ENCODE assay signal across 8 mouse cellular contexts in the genomic region with DNA sequence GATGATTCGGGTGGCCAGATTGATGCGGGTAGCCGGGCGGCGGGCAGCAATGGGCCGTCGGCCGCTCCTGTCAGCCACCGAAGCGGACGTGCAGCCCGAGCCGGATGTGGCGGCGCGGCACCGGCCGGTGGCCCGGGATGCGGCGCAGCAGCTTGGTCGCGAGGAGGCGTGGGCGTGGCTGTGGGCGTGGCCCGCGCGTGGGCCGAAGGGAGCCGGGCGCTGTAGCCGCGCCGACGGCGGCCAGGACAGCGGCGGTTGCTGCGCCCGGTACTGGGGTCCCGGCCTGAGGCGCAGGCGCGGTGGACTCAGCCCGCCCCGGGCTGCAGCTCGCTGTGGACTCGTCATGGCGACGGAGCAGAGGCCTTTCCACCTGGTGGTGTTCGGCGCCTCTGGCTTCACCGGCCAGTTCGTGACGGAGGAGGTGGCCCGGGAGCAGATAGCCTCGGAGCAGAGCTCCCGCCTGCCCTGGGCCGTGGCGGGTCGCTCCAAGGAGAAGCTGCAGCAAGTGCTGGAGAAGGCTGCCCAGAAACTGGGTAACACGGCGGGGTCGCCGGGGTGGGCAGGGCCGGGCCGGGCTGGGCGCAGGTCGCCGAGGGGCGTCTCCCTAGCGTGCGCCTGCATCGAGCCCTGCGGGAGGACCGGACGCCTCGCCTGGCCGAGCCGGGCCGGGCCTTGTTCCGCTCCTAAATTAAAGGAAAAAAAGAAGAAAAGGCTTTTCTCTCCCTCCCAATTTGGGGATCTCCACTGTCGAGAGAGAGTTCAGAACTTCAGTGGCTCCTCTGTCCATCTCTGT. TPM values are rescaled to one million over a fixed set of nuclear protein-coding genes. Genes with fewer than 3 reads are reported as not detected.
DNase-seq lines count a peak whose midpoint lies in the region; ATAC-seq lines count a peak whose summit lies in the region.

Gene Sccpdh (plus strand): TSS at position 198 of the 793 bp plus-strand sequence.

- H3K9me3 ChIP-seq in hindbrain, embryonic 11.5 days (ENCODE audit: control insufficient read depth, low read length), result no peaks in the 10 kb centered on the region
- H3K9me3 ChIP-seq in lung, embryonic 16.5 days (ENCODE audit: control insufficient read depth, low read length), result no peaks in the 10 kb centered on the region

- under 1% methylated on average over 76 of the region's 84 CpGs for WGBS in hindbrain, embryonic 11.5 days
- WGBS in lung, embryonic 16.5 days, result under 1% methylated on average over 80 of the region's 84 CpGs

- H3K4me3 ChIP-seq in hindbrain, embryonic 11.5 days (ENCODE audit: low read depth, low read length), result peak within 1 kb of the TSS; percentile 63
- peak within 1 kb of the TSS; percentile 90 for H3K4me3 ChIP-seq in lung, embryonic 16.5 days (ENCODE audit: low read length)

- H3K9ac ChIP-seq in hindbrain, embryonic 11.5 days (ENCODE audit: low read depth, low read length), result peak within 1 kb of the TSS; percentile 79
- peak within 1 kb of the TSS; percentile 80 for H3K9ac ChIP-seq in lung, embryonic 16.5 days (ENCODE audit: low read length)

- DNase-seq in Muller cell, postnatal 12 days (ENCODE audit: inconsistent ontology term), result peak; percentile 93
- DNase-seq in cerebellum, adult 9-11 months, result peak; percentile 86
- peak; percentile 67 to 82 for DNase-seq in frontal cortex, postnatal 10 days (ENCODE audit: low spot score in 2 of 2)
- peak; percentile 89 for DNase-seq in hindbrain, embryonic 11.5 days (ENCODE audit: low spot score)
- peak; percentile 86 for DNase-seq in layer of hippocampus, adult 9-11 months
- peak; percentile 85 for DNase-seq in ovary, adult 18-20 months (ENCODE audit: low spot score)
- DNase-seq in thymus, postnatal 0 days (ENCODE audit: low spot score), result peak; percentile 65

- H3K4me2 ChIP-seq in hindbrain, embryonic 11.5 days (replicated peaks; ENCODE audit: low read depth, low read length), result peak within 1 kb of the TSS; percentile 62
- peak within 1 kb of the TSS; percentile 92 for H3K4me2 ChIP-seq in lung, embryonic 16.5 days (ENCODE audit: low read depth, low read length)

- H3K36me3 ChIP-seq in hindbrain, embryonic 11.5 days (ENCODE audit: control insufficient read depth, insufficient read depth, low read length), result no peaks in the 10 kb centered on the region
- 0 out of 2 replicates have a peak, but pooled peaks cover 2% of the 10 kb centered on the region for H3K36me3 ChIP-seq in lung, embryonic 16.5 days (ENCODE audit: control insufficient read depth, insufficient read depth, low read length)

- no peaks in the 10 kb centered on the region for H3K27me3 ChIP-seq in hindbrain, embryonic 11.5 days (ENCODE audit: control insufficient read depth, insufficient read depth, low read length)
- no peaks in the 10 kb centered on the region for H3K27me3 ChIP-seq in lung, embryonic 16.5 days (ENCODE audit: control insufficient read depth, insufficient read depth, low read depth, low read length)

- H3K27ac ChIP-seq in hindbrain, embryonic 11.5 days (ENCODE audit: low read depth, low read length), result peak within 1 kb of the TSS; percentile 82
- peak within 1 kb of the TSS; percentile 86 for H3K27ac ChIP-seq in lung, embryonic 16.5 days (ENCODE audit: low read length)

- peaks cover 3% of the 10 kb centered on the region; the same call in 1 of the 2 replicates for H3K4me1 ChIP-seq in hindbrain, embryonic 11.5 days (replicated peaks; ENCODE audit: control insufficient read depth, insufficient read depth, low read length)
- H3K4me1 ChIP-seq in lung, embryonic 16.5 days (replicated peaks; ENCODE audit: control insufficient read depth, insufficient read depth, low read length), result peaks cover 4% of the 10 kb centered on the region

- ATAC-seq in hindbrain, embryonic 11.5 days (ENCODE audit: low FRiP score), result peak; percentile 97
- peak; percentile 97 for ATAC-seq in lung, embryonic 16.5 days (ENCODE audit: low read depth)

RNA-seq across cellular contexts. Expression of gene Sccpdh, which starts in this region (rescaled TPM):
- 112 and 119 TPM in 2 replicates for polyA plus RNA-seq in hindbrain, embryonic 11.5 days (2014; fragmentation: Nextera tagmentation; extraction: Ambion mirVana)
- polyA plus RNA-seq in lung, embryonic 16.5 days (2015; fragmentation: Nextera tagmentation; extraction: Ambion mirVana), result 74.5 and 76.7 TPM in 2 replicates
- polyA plus RNA-seq in thymus, postnatal 0 days (2015; fragmentation: Nextera tagmentation; extraction: Ambion mirVana), result 15.6 and 17.0 TPM in 2 replicates

Comparison
In these comparisons a context has a peak if more than half of its experiments do, and no peak if none do; other contexts are left out.
1. Peak in every context shown above with its lines: DNase-seq, ATAC-seq, H3K4me3 ChIP-seq and H3K27ac ChIP-seq.